Mouse (Mus musculus) embryonic facial prominence, embryonic 11.5 days (tissue): ENCODE data around the gene Ms4a7. TPM values are rescaled to one million over a fixed set of nuclear protein-coding genes. Genes with fewer than 3 reads are reported as not detected.

Experiments
- polyA plus RNA-seq: library from polyadenylated mRNA; unstranded; fragments of >200 nt; fragmentation: Nextera tagmentation; extraction: Ambion mirVana; gene quantifications from 2 replicates; pipeline ENCODE4 v1.2.1, GENCODE M21; 2014

The Ms4a7 gene
- polyA plus RNA-seq, 1 experiment from 2014 or later, result 1.7 TPM

Other genes with a start within 250 kb of the Ms4a7 start
- gene 1700017D01Rik, start 205.3 kb downstream of the Ms4a7 start, polyA plus RNA-seq, result not detected in 2 replicates
- gene 1700025F22Rik, start 170.8 kb downstream of the Ms4a7 start, polyA plus RNA-seq, result not detected in 2 replicates
- not detected in 2 replicates for gene Ms4a13, start 139.4 kb downstream of the Ms4a7 start, polyA plus RNA-seq
- gene Ms4a12, start 103.7 kb downstream of the Ms4a7 start, polyA plus RNA-seq, result not detected in 2 replicates
- not detected in 2 replicates for gene Ms4a1, start 69.9 kb downstream of the Ms4a7 start, polyA plus RNA-seq
- gene Ms4a5, start 52.3 kb downstream of the Ms4a7 start, polyA plus RNA-seq, result not detected in 2 replicates
- 0.04 TPM in 1 of 2 replicates, not detected in the other for gene Ms4a14, start 21.7 kb downstream of the Ms4a7 start, polyA plus RNA-seq
- gene Ms4a4a, start 39.4 kb upstream of the Ms4a7 start, polyA plus RNA-seq, result 1.1 and 1.7 TPM in 2 replicates
- gene Ms4a4c, start 68.6 kb upstream of the Ms4a7 start, polyA plus RNA-seq, result not detected in 2 replicates
- not detected in 2 replicates for gene Ms4a4b, start 107.4 kb upstream of the Ms4a7 start, polyA plus RNA-seq
- gene Ms4a6c, start 133.2 kb upstream of the Ms4a7 start, polyA plus RNA-seq, result 1.1 and 1.5 TPM in 2 replicates
- gene Gm8369, start 149.8 kb upstream of the Ms4a7 start, polyA plus RNA-seq, result not detected in 2 replicates
- 2.4 and 2.7 TPM in 2 replicates for gene Ms4a6b, start 180.4 kb upstream of the Ms4a7 start, polyA plus RNA-seq
- 0.49 and 0.91 TPM in 2 replicates for gene Ms4a4d, start 200.7 kb upstream of the Ms4a7 start, polyA plus RNA-seq